Mouse (Mus musculus): Measurements from ENCODE around the gene Chaf1a.

- no peak for TF ChIP-seq CTCF (IDR thresholded peaks at IDR 0.05; ENCODE audit: low read depth, low read length)
- TF ChIP-seq POLR2A (IDR thresholded peaks at IDR 0.05; ENCODE audit: insufficient read depth, low read length): peak; percentile 68
- no peak for TF ChIP-seq EP300 (IDR thresholded peaks at IDR 0.05; ENCODE audit: insufficient read depth, low read depth, low read length)
These were observed 77.0 kb downstream of the Chaf1a start, which contains the start of gene Plin5 for GRCm38 (mm10) chr17:56117251-56117710.
